22 mouse cellular contexts compared by ENCODE assay signal in genomic region chr16:86659154-86659553, GRCm38 (mm10).
DNase-seq lines count a peak whose midpoint lies in the region; ATAC-seq and TF ChIP-seq lines count a peak whose summit lies in the region.
"Had no signal": no experiment of that assay in that cellular context is flagged by ENCODE, and none has a peak within 500 bp of the region (broad histone marks: within the 10 kb centered on the region; RNA-seq: fewer than 3 reads in every experiment).

No protein-coding gene starts in this region.

- no peaks in the 10 kb centered on the region for H3K27me3 ChIP-seq in embryonic facial prominence, embryonic 11.5 days (ENCODE audit: control insufficient read depth, insufficient read depth, low read length)
- no peaks in the 10 kb centered on the region for H3K27me3 ChIP-seq in embryonic facial prominence, embryonic 10.5 days (replicated peaks; ENCODE audit: low read depth, poor library complexity, severe bottlenecking)
- H3K27me3 ChIP-seq in kidney, embryonic 16.5 days (ENCODE audit: insufficient read depth, low read length) = no peaks in the 10 kb centered on the region
- no peaks in the 10 kb centered on the region for H3K27me3 ChIP-seq in limb, embryonic 14.5 days (ENCODE audit: control insufficient read depth, insufficient read depth, low read length)
- H3K27me3 ChIP-seq in limb, embryonic 10.5 days (ENCODE audit: low read depth, poor library complexity, severe bottlenecking) = no peaks in the 10 kb centered on the region
- no peaks in the 10 kb centered on the region for H3K27me3 ChIP-seq in embryonic facial prominence, embryonic 14.5 days (replicated peaks; ENCODE audit: control insufficient read depth, insufficient read depth, low read length)
- H3K27me3 ChIP-seq: embryonic facial prominence, embryonic 13.5 days; forebrain, embryonic 13.5 days; Patski had no signal

- no peak for ATAC-seq in embryonic facial prominence, embryonic 11.5 days (replicated peaks; ENCODE audit: insufficient number of reproducible peaks, low FRiP score, low TSS enrichment, low read depth)
- ATAC-seq in kidney, embryonic 16.5 days (ENCODE audit: low FRiP score, low TSS enrichment) = peak; percentile 35; the same call in 1 of the 2 replicates
- ATAC-seq in limb, embryonic 14.5 days (ENCODE audit: low FRiP score, low read depth) = 0 out of 2 replicates have a peak, but pooled peaks have one; percentile 26
- ATAC-seq in embryonic facial prominence, embryonic 14.5 days (ENCODE audit: low read depth) = peak; percentile 81
- ATAC-seq: activated CD4-positive, CD25-positive, alpha-beta regulatory T cell, adult 4 months; forebrain, embryonic 13.5 days; forebrain, embryonic 16.5 days; Patski had no signal

- H3K4me3 ChIP-seq in embryonic facial prominence, embryonic 11.5 days (ENCODE audit: low read depth, low read length) = no peak overlapping the region
- no peak overlapping the region for H3K4me3 ChIP-seq in embryonic facial prominence, embryonic 10.5 days
- H3K4me3 ChIP-seq in kidney, embryonic 16.5 days (ENCODE audit: low read length) = no peak overlapping the region
- H3K4me3 ChIP-seq in limb, embryonic 14.5 days (replicated peaks; ENCODE audit: low read length) = no peak overlapping the region
- no peak overlapping the region for H3K4me3 ChIP-seq in limb, embryonic 10.5 days
- no peak overlapping the region for H3K4me3 ChIP-seq in embryonic facial prominence, embryonic 14.5 days (ENCODE audit: low read depth, low read length)
- H3K4me3 ChIP-seq: embryonic facial prominence, embryonic 13.5 days; forebrain, embryonic 13.5 days had no signal

- H3K9me3 ChIP-seq in embryonic facial prominence, embryonic 11.5 days (replicated peaks; ENCODE audit: control insufficient read depth, low read length) = no peaks in the 10 kb centered on the region
- no peaks in the 10 kb centered on the region for H3K9me3 ChIP-seq in embryonic facial prominence, embryonic 10.5 days
- H3K9me3 ChIP-seq in kidney, embryonic 16.5 days (ENCODE audit: low read length) = peaks cover 3% of the 10 kb centered on the region; the same call in 1 of the 2 replicates
- no peaks in the 10 kb centered on the region for H3K9me3 ChIP-seq in limb, embryonic 14.5 days (ENCODE audit: control insufficient read depth, low read length)
- no peaks in the 10 kb centered on the region for H3K9me3 ChIP-seq in limb, embryonic 10.5 days (replicated peaks)
- no peaks in the 10 kb centered on the region; the same call in 1 of the 2 replicates for H3K9me3 ChIP-seq in embryonic facial prominence, embryonic 14.5 days (ENCODE audit: control insufficient read depth, low read length)
- H3K9me3 ChIP-seq: embryonic facial prominence, embryonic 13.5 days; forebrain, embryonic 13.5 days had no signal

- no peaks in the 10 kb centered on the region for H3K4me1 ChIP-seq in embryonic facial prominence, embryonic 11.5 days (ENCODE audit: control insufficient read depth, insufficient read depth, low read length)
- peaks cover 2% of the 10 kb centered on the region; the same call in 1 of the 2 replicates for H3K4me1 ChIP-seq in embryonic facial prominence, embryonic 10.5 days
- H3K4me1 ChIP-seq in kidney, embryonic 16.5 days (ENCODE audit: insufficient read depth, low read length) = no peaks in the 10 kb centered on the region
- no peaks in the 10 kb centered on the region for H3K4me1 ChIP-seq in limb, embryonic 14.5 days (ENCODE audit: control insufficient read depth, insufficient read depth, low read length)
- no peaks in the 10 kb centered on the region for H3K4me1 ChIP-seq in limb, embryonic 10.5 days
- peaks cover 4% of the 10 kb centered on the region; the same call in 1 of the 2 replicates for H3K4me1 ChIP-seq in embryonic facial prominence, embryonic 14.5 days (ENCODE audit: control insufficient read depth, insufficient read depth, low read length)
- H3K4me1 ChIP-seq: embryonic facial prominence, embryonic 13.5 days; forebrain, embryonic 13.5 days had no signal

- H3K27ac ChIP-seq in embryonic facial prominence, embryonic 11.5 days (replicated peaks; ENCODE audit: low read depth, low read length) = no peak overlapping the region
- H3K27ac ChIP-seq in embryonic facial prominence, embryonic 10.5 days (replicated peaks) = no peak overlapping the region
- H3K27ac ChIP-seq in kidney, embryonic 16.5 days (ENCODE audit: low read length) = no peak overlapping the region
- H3K27ac ChIP-seq in limb, embryonic 14.5 days (replicated peaks; ENCODE audit: low read depth, low read length) = no peak overlapping the region
- no peak overlapping the region for H3K27ac ChIP-seq in limb, embryonic 10.5 days
- H3K27ac ChIP-seq in embryonic facial prominence, embryonic 14.5 days (replicated peaks; ENCODE audit: low read depth, low read length) = no peak overlapping the region
- H3K27ac ChIP-seq: embryonic facial prominence, embryonic 13.5 days; forebrain, embryonic 13.5 days had no signal

- H3K4me2 ChIP-seq in embryonic facial prominence, embryonic 11.5 days (ENCODE audit: low read depth, low read length) = no peak overlapping the region
- no peak overlapping the region for H3K4me2 ChIP-seq in kidney, embryonic 16.5 days (replicated peaks; ENCODE audit: low read depth, low read length)
- H3K4me2 ChIP-seq in limb, embryonic 14.5 days (replicated peaks; ENCODE audit: low read depth, low read length, severe bottlenecking) = no peak overlapping the region
- no peak overlapping the region for H3K4me2 ChIP-seq in embryonic facial prominence, embryonic 14.5 days (ENCODE audit: low read depth, low read length)
- H3K4me2 ChIP-seq: embryonic facial prominence, embryonic 13.5 days; forebrain, embryonic 13.5 days had no signal

- peak; percentile 28 for DNase-seq in embryonic facial prominence, embryonic 11.5 days (ENCODE audit: low spot score)
- no peak for DNase-seq in embryonic facial prominence, embryonic 10.5 days (ENCODE audit: low spot score)
- DNase-seq in kidney, postnatal 10 days = no peak
- no peak for DNase-seq in limb, embryonic 14.5 days (ENCODE audit: low spot score)
- DNase-seq in limb, embryonic 10.5 days (ENCODE audit: low spot score) = no peak
- DNase-seq in embryonic facial prominence, embryonic 14.5 days (ENCODE audit: low spot score) = peak; percentile 84
- no peak for DNase-seq in cerebellum, adult 11-12 months
- DNase-seq: adrenal gland, adult 8-10 months; adrenal gland, postnatal 14 days; adrenal gland, postnatal 36 days; cerebellum, adult 18-20 months; cerebellum, adult 8-10 months; cerebellum, adult 9-11 months; cerebellum, postnatal 14 days; cerebellum, postnatal 36 days; embryo, embryonic 11 days had no signal

- no peak for TF ChIP-seq POLR2A in limb, embryonic 14.5 days (IDR thresholded peaks at IDR 0.05; ENCODE audit: borderline replicate concordance, extremely low read depth, insufficient read depth, insufficient read length)

- H3K36me3 ChIP-seq in embryonic facial prominence, embryonic 11.5 days (replicated peaks; ENCODE audit: control insufficient read depth, insufficient read depth, low read depth, low read length) = no peaks in the 10 kb centered on the region
- H3K36me3 ChIP-seq in embryonic facial prominence, embryonic 10.5 days (replicated peaks) = no peaks in the 10 kb centered on the region
- no peaks in the 10 kb centered on the region for H3K36me3 ChIP-seq in kidney, embryonic 16.5 days (ENCODE audit: insufficient read depth, low read length)
- no peaks in the 10 kb centered on the region for H3K36me3 ChIP-seq in limb, embryonic 14.5 days (ENCODE audit: control insufficient read depth, insufficient read depth, low read length)
- no peaks in the 10 kb centered on the region for H3K36me3 ChIP-seq in limb, embryonic 10.5 days
- H3K36me3 ChIP-seq in embryonic facial prominence, embryonic 14.5 days (ENCODE audit: control insufficient read depth, insufficient read depth, low read length) = no peaks in the 10 kb centered on the region
- H3K36me3 ChIP-seq: embryonic facial prominence, embryonic 13.5 days had no signal

- WGBS in embryonic facial prominence, embryonic 11.5 days = 35% methylated on average over 3 of the region's 3 CpGs
- 43% methylated on average over 3 of the region's 3 CpGs for WGBS in embryonic facial prominence, embryonic 10.5 days
- 37% methylated on average over 3 of the region's 3 CpGs for WGBS in kidney, embryonic 16.5 days
- WGBS in limb, embryonic 14.5 days = 50% methylated on average over 3 of the region's 3 CpGs
- WGBS in limb, embryonic 10.5 days = 71% methylated on average over 3 of the region's 3 CpGs
- 30% methylated on average over 3 of the region's 3 CpGs for WGBS in embryonic facial prominence, embryonic 14.5 days

- no peak overlapping the region for H3K9ac ChIP-seq in embryonic facial prominence, embryonic 11.5 days (replicated peaks; ENCODE audit: low read length)
- H3K9ac ChIP-seq in kidney, embryonic 16.5 days (replicated peaks; ENCODE audit: low read length) = no peak overlapping the region
- H3K9ac ChIP-seq in limb, embryonic 14.5 days (ENCODE audit: low read depth, low read length, severe bottlenecking) = no peak overlapping the region
- H3K9ac ChIP-seq in embryonic facial prominence, embryonic 14.5 days (ENCODE audit: low read depth, low read length) = no peak overlapping the region
- H3K9ac ChIP-seq: embryonic facial prominence, embryonic 13.5 days; forebrain, embryonic 13.5 days had no signal

Comparison
In these comparisons a context has a peak if more than half of its experiments do, and no peak if none do; other contexts are left out.
1. DNase-seq: peak in embryonic facial prominence, embryonic 11.5 days (single experiment) and embryonic facial prominence, embryonic 14.5 days (single experiment); none in embryonic facial prominence, embryonic 10.5 days (single experiment), kidney, postnatal 10 days (single experiment), limb, embryonic 14.5 days (single experiment), limb, embryonic 10.5 days (single experiment) and cerebellum, adult 11-12 months (single experiment).